Mouse (Mus musculus): ENCODE measurements around the gene Cst8.
"Not testable (repeated sequence)": the region's sequence is repeated elsewhere in the genome, so short reads cannot be mapped to it uniquely, and the experiment has no call there.

The Cst8 gene

GRCm38 (mm10) chr2:148798485-148798884, at the start of gene Cst8:
Gene Cst8, plus strand, starts transcription at chr2:148798785.
- DNase-seq, result no peak

DNA sequence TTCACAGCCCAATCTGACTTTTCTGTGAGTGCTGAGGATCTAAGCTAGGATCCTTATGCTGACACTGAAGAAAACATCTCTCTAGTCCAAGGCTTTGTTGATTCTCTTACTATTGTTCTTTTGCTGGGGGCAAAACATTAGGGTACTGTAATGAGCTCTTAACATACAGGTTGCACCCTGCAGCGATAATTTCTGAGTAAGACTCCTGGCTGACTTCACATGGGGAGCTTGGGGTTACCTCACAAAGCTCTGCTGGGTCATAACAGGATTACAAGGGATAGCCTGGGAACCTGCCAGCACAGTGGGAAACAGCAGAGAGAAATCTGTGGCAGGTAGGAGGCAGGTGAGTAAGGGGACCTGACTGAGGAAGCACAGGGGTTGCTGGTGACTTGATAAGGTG, 48.5 kb upstream of the Cst8 start, which contains the start of gene Cstl1:
Cstl1 (plus strand) TSS at position 301 of the 400 bp plus-strand sequence.
- no peak for DNase-seq

DNA sequence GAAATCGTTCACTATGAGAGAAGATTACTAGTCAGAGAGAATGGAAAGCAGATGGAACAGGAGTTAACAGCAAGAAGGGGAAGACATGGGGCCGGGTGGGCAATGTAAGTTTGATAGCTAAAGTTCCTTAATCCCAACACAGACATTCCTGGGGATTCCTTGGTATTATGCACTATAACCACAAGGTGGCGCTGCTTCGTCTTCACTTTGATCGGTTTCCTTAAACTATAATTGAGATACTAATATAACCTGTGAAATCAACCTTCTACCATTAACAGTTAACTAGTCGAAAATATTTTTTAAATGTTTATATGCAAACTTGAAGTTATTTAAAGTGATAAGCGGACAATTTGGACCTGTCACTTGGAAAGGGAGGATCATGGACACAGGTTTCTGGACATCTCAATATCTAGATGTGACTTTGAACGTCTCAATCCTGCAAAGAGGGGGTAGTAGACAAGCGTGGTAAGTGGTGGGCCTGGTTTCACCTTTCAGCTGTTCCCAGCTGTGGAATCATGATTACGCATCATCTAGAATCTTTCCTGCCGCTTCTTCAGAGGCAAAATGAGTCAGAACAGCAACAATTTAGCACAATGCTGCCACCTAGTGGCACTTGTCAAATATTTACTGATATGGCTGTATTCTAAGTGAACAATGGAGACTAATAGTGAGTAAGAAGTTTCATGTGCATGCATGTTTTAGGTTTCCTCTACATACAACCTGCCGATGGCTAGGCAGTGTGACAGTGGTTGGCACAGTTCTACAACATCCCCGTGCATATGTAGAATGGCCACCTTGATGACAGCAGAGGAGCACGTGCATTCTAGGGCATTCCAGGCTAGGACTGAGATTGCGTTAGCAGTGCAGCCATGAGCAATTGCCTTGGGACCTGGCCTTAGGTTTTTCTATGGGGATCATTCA, 46.4 kb upstream of the Cst8 start:
- peak; percentile 68 for DNase-seq

- DNase-seq, result no peak
Observed at GRCm38 (mm10) chr2:148754310-148754846, 44.2 kb upstream of the Cst8 start.

DNA sequence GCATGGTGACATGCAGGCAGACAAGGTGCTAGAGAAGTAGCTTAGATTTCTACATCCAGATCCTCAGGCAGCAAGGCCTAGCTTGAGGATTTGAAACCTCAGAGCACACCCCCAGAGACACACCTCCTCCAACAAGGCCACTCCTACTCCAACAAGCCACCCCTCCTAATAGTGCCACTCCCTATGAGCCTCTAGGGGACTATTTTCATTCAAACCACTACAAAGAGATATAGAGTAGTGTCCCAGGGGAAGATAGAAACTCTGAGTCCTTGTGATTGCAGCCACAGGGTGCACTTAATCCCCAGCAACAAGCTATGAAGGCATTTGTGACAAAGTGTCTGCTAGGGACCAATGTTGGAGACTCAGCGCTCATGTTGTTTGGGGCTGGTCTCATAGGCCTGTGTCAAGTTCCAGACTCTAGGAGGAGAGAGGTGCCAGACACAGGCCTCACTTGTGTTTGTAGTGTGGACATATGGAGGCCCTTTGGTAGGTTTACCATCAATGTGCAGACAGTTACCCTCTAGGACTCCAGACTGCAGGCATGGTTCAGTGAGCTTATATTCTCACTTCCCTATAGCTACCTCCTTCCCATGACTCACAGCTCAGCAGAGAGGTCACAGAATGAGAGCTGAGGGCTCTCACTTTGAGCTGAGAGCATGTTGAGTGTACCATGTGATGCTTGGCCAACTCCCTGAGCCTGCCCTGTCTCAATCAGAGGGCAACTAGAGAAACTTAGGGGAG, 34.8 kb upstream of the Cst8 start:
- DNase-seq, result no peak

DNA sequence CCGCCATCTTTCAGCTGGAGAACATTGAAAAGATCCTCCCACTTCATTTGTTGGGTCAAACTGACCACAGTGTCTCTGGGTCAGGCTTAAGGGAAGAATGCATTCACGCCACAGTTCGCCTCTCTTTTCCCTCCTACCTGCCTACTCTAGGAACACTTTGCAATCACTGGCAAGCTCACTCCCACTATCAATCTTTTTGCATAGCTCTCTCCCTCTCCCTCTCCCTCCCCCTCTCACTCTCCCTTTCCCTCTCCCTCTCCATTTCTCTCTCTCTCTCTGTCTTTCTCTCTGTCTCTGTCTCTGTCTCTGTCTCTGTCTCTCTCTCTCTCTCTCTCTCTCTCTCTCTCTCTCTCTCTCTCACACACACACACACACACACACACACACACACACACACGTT, 27.2 kb upstream of the Cst8 start, which contains the start of gene Cst11:
Cst11 (minus strand) TSS at position 101 of the 400 bp plus-strand sequence.
- DNase-seq, result not testable (repeated sequence)

DNA sequence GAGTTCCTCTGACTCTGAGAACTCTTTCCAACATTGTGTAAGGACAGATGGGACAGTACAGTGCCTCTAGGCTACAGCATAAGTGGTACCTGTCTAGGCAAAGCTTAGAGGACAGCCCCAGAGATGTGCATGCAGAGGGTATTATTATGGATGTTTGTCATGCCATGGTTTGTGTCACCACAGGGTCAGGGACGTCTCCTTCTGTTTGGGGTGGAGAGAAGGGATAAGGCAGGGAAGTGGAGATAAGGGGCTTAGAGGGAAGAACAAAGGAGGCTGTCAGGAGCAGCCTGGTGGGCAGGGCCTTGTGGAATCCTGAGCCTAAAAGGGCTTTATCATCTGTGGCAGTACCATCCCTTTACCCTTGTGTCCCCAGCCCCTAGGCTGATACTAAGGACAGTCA, 16.9 kb upstream of the Cst8 start, which contains the start of gene 8030411F24Rik:
8030411F24Rik (plus strand) TSS at position 301 of the 400 bp plus-strand sequence.
- DNase-seq, result no peak

GRCm38 (mm10) chr2:148789142-148789541, 9.4 kb upstream of the Cst8 start, which contains the start of gene Cst12:
Gene Cst12, plus strand, starts transcription at chr2:148789361.
- DNase-seq, result no peak

- DNase-seq, result peak; percentile 3
Observed at GRCm38 (mm10) chr2:148801491-148801921, 2.9 kb downstream of the Cst8 start.

- no peak for DNase-seq
Observed at GRCm38 (mm10) chr2:148806696-148807095, 8.1 kb downstream of the Cst8 start.

DNA sequence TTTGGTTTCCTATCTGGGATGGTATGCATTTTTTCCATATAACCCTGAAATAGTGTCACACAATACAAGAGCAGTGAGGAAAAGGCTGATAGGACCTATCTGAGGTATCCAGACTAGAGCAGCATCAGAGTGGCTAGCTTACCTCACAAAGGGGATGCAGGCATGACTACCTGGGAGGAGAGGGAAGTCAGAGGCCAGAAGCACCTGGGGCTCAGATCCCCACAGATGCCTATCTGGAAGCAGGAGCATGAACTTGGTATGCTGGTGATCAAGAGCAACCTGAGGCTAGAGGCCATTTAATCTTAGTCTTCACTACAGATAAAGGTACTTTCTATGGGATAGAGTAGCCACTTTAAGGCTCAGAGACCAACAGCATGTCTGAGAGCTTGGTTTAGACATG, 21.3 kb downstream of the Cst8 start, which contains the start of gene Cst13:
Cst13 (plus strand) TSS at position 173 of the 400 bp plus-strand sequence.
- no peak for DNase-seq

- no peak for DNase-seq
Observed at GRCm38 (mm10) chr2:148825986-148826385, 27.4 kb downstream of the Cst8 start.

DNA sequence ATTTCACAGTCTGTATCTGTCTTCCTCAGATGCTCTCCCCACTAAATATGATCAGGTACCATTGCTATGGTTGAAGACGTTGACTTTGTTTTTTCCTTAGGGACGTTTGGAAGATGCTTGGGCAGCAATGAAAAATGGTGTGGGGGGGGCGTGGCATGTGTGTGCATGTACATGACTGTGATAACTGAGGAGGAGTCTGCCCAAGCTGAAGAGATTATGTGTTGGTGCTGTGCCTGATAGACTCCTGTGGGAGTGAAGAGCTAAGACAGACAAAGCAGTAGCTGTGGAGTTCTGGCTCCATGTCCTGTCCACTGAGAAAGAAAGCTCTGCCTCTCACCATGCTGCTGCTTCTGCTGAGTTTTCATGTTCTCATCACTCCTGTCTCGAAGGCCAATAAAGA, 36.3 kb downstream of the Cst8 start, which contains the start of gene Cst9:
Cst9 (plus strand) TSS at position 236 of the 400 bp plus-strand sequence.
- DNase-seq, result no peak

GRCm38 (mm10) chr2:148838075-148838777, 39.6 kb downstream of the Cst8 start:
- DNase-seq, result no peak

DNA sequence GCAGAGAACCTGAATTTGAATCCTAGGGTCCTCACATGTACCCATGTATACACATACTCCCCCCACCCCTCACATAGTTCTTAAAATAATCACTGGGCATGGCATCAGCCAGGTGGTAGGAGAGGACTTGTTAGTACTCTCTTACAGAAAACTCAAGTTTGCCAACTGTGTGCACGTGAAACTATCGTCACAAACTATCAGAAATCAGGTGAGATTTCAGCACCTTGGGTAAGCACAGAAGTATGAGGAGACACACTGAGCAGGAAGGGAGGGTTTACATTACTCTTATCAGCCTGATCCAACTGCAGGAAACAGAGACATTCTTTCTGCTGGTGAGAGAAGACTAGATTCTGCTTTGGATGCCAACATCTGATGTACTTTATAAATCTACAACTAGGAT, 40.6 kb downstream of the Cst8 start:
- no peak for DNase-seq

GRCm38 (mm10) chr2:148851116-148851906, 52.7 kb downstream of the Cst8 start:
- peak; percentile 90 for DNase-seq
